Mouse (Mus musculus) forebrain, embryonic 14.5 days (tissue): ENCODE measurements around the gene Nwd1. TPM values are rescaled to one million over a fixed set of nuclear protein-coding genes. Genes with fewer than 3 reads are reported as not detected.

Experiments used
- ATAC-seq: fragments of 200-750 bp; cut with Nextera tagmentation; 2 replicates; pipeline ENCODE4 v1.8.0; 2017; ENCODE audit warnings: mild to moderate bottlenecking, moderate library complexity
- DNase-seq: peaks from one replicate; pipeline ENCODE4 v3.0.0-alpha.2; 2015; ENCODE audit warnings: low spot score
- H3K27ac ChIP-seq: fragments of 300-500 bp; sonication (generic); 2 replicates; pipeline ENCODE4 v1.5.1; 2014; ENCODE audit warnings: low read depth, mild to moderate bottlenecking, control low read depth, low read length, moderate library complexity
- H3K27me3 ChIP-seq: fragments of 300-500 bp; sonication (generic); replicated peaks from 2 replicates; pipeline ENCODE4 v1.6.1; 2014; ENCODE audit warnings: low read length, control low read depth, mixed read lengths; ENCODE audit not compliant: control insufficient read depth, insufficient read depth
- H3K36me3 ChIP-seq: fragments of 300-500 bp; sonication (generic); 2 replicates; pipeline ENCODE4 v1.6.1; 2014; ENCODE audit warnings: low read length, control low read depth; ENCODE audit not compliant: control insufficient read depth, insufficient read depth
- H3K4me1 ChIP-seq: fragments of 300-500 bp; sonication (generic); 2 replicates; pipeline ENCODE4 v1.6.1; 2014; ENCODE audit warnings: antibody characterized with exemption, low read length, control low read depth; ENCODE audit not compliant: control insufficient read depth, insufficient read depth
- H3K4me2 ChIP-seq: fragments of 300-500 bp; sonication (generic); 2 replicates; pipeline ENCODE4 v1.6.1; 2014; ENCODE audit warnings: mild to moderate bottlenecking, control low read depth, low read length
- H3K4me3 ChIP-seq: fragments of 300-500 bp; sonication (generic); 2 replicates; pipeline ENCODE4 v1.5.1; 2014; ENCODE audit warnings: low read depth, low read length, control low read depth
- H3K9ac ChIP-seq: fragments of 300-500 bp; sonication (generic); 2 replicates; pipeline ENCODE4 v1.6.1; 2014; ENCODE audit warnings: mild to moderate bottlenecking, low read length, control low read depth, moderate library complexity
- H3K9me3 ChIP-seq: fragments of 300-500 bp; sonication (generic); replicated peaks from 2 replicates; pipeline ENCODE4 v1.6.1; 2016; ENCODE audit warnings: low read length, control low read depth, mixed read lengths; ENCODE audit not compliant: control insufficient read depth
- WGBS: fragments of 180-500 bp; shearing (Covaris S2); extraction: QIAGEN DNeasy Blood & Tissue Kit; methylation state at CpG from one replicate; pipeline ENCODE4 v1.1.7; 2014; 5-methylcytosine and 5-hydroxymethylcytosine counted together
- polyA plus RNA-seq: library from polyadenylated mRNA; unstranded; fragments of >200 nt; fragmentation: Nextera tagmentation; extraction: Ambion mirVana; gene quantifications from 2 replicates; pipeline ENCODE4 v1.2.1, GENCODE M21; 2014

Nwd1 gene
- polyA plus RNA-seq, 1 experiment from 2014 or later, result 0.81 TPM

- H3K27ac ChIP-seq, result 0 out of 2 replicates have a peak within 1 kb of the TSS, but pooled peaks have one; percentile 21
- no peaks in the 10 kb centered on the region for H3K27me3 ChIP-seq
- DNase-seq (peak; percentile 93), ATAC-seq (peak; percentile 99)
- H3K9me3 ChIP-seq, result no peaks in the 10 kb centered on the region
- H3K4me2 ChIP-seq, result peak within 1 kb of the TSS; percentile 96
- peaks cover 36% of the 10 kb centered on the region for H3K36me3 ChIP-seq
- peak within 1 kb of the TSS; percentile 91 for H3K9ac ChIP-seq
- H3K4me3 ChIP-seq, result peak within 1 kb of the TSS; percentile 92
- peaks cover 5% of the 10 kb centered on the region for H3K4me1 ChIP-seq
- WGBS, result 14% methylated on average over 55 of the region's 56 CpGs
These were observed 76.5 kb downstream of the Nwd1 start, which contains the start of gene Sin3b for GRCm38 (mm10) chr8:72722769-72723650. Gene Sin3b (plus strand): TSS chr8:72723285.

GRCm38 (mm10) chr8:72723651-72724001, 77.1 kb downstream of the Nwd1 start:
- under 1% methylated on average over 30 of the region's 30 CpGs for WGBS
- peak; percentile 11 for DNase-seq

GRCm38 (mm10) chr8:72728636-72729035, 82.1 kb downstream of the Nwd1 start:
- WGBS, result 90% methylated on average over 1 of the region's 1 CpGs
- Histone ChIP-seq H3K4me2 (no peak overlapping the region), H3K9ac (no peak overlapping the region), H3K9me3 (no peaks in the 10 kb centered on the region), H3K27me3 (no peaks in the 10 kb centered on the region), H3K27ac (no peak overlapping the region), H3K4me3 (no peak overlapping the region), H3K36me3 (peaks cover 90% of the 10 kb centered on the region), H3K4me1 (peaks cover 5% of the 10 kb centered on the region)
- DNase-seq (no peak), ATAC-seq (no peak)

More at GRCm38 (mm10) chr8:72723651-72724001, 77.1 kb downstream of the Nwd1 start:
- Histone ChIP-seq H3K4me3 (peak overlapping the region; percentile 92), H3K36me3 (peaks cover 42% of the 10 kb centered on the region), H3K4me1 (peaks cover 5% of the 10 kb centered on the region), H3K27ac (0 out of 2 replicates have a peak overlapping the region, but pooled peaks have one; percentile 21), H3K9ac (peak overlapping the region; percentile 91), H3K4me2 (peak overlapping the region; percentile 96), H3K27me3 (no peaks in the 10 kb centered on the region), H3K9me3 (no peaks in the 10 kb centered on the region)
- peak; percentile 43; the same call in 1 of the 2 replicates for ATAC-seq

GRCm38 (mm10) chr8:72735001-72735400, 88.5 kb downstream of the Nwd1 start:
- WGBS, result 87% methylated on average over 5 of the region's 5 CpGs
- DNase-seq (no peak), ATAC-seq (no peak)
- Histone ChIP-seq H3K36me3 (peaks cover 100% of the 10 kb centered on the region), H3K27me3 (no peaks in the 10 kb centered on the region), H3K4me2 (no peak overlapping the region), H3K9me3 (no peaks in the 10 kb centered on the region), H3K4me1 (no peaks in the 10 kb centered on the region), H3K27ac (no peak overlapping the region), H3K9ac (no peak overlapping the region), H3K4me3 (no peak overlapping the region)

GRCm38 (mm10) chr8:72736868-72737267, 90.4 kb downstream of the Nwd1 start:
- Histone ChIP-seq H3K9me3 (no peaks in the 10 kb centered on the region), H3K27ac (no peak overlapping the region), H3K4me3 (no peak overlapping the region), H3K4me2 (no peak overlapping the region), H3K4me1 (no peaks in the 10 kb centered on the region), H3K9ac (no peak overlapping the region), H3K36me3 (peaks cover 97% of the 10 kb centered on the region), H3K27me3 (no peaks in the 10 kb centered on the region)
- DNase-seq, result no peak
- ATAC-seq, result no peak

GRCm38 (mm10) chr8:72746061-72746460, 99.5 kb downstream of the Nwd1 start:
- no peak overlapping the region for H3K27ac ChIP-seq
- H3K27me3 ChIP-seq, result no peaks in the 10 kb centered on the region
- no peak overlapping the region for H3K4me3 ChIP-seq
- ATAC-seq (peak; percentile 55), DNase-seq (peak; percentile 56)
- WGBS, result 42% methylated on average over 5 of the region's 5 CpGs
- no peak overlapping the region for H3K4me2 ChIP-seq
- H3K9ac ChIP-seq, result no peak overlapping the region
- H3K4me1 ChIP-seq, result no peaks in the 10 kb centered on the region
- H3K9me3 ChIP-seq, result no peaks in the 10 kb centered on the region
- peaks cover 99% of the 10 kb centered on the region for H3K36me3 ChIP-seq

- Histone ChIP-seq H3K4me1 (no peaks in the 10 kb centered on the region), H3K27me3 (no peaks in the 10 kb centered on the region), H3K9me3 (no peaks in the 10 kb centered on the region), H3K27ac (no peak overlapping the region), H3K4me3 (no peak overlapping the region), H3K9ac (no peak overlapping the region), H3K4me2 (no peak overlapping the region), H3K36me3 (peaks cover 96% of the 10 kb centered on the region)
- ATAC-seq (no peak), DNase-seq (no peak)
- 97% methylated on average over 26 of the region's 26 CpGs for WGBS
These were observed 103.3 kb downstream of the Nwd1 start for GRCm38 (mm10) chr8:72749846-72750245.

GRCm38 (mm10) chr8:72750266-72750665, 103.8 kb downstream of the Nwd1 start:
- no peak overlapping the region for H3K4me3 ChIP-seq
- H3K27me3 ChIP-seq, result no peaks in the 10 kb centered on the region
- DNase-seq (no peak), ATAC-seq (no peak)
- H3K27ac ChIP-seq, result no peak overlapping the region
- peaks cover 92% of the 10 kb centered on the region for H3K36me3 ChIP-seq
- H3K4me2 ChIP-seq, result no peak overlapping the region
- no peaks in the 10 kb centered on the region for H3K4me1 ChIP-seq
- no peaks in the 10 kb centered on the region for H3K9me3 ChIP-seq
- WGBS, result 93% methylated on average over 6 of the region's 6 CpGs
- no peak overlapping the region for H3K9ac ChIP-seq

GRCm38 (mm10) chr8:72751126-72751525, 104.6 kb downstream of the Nwd1 start:
- DNase-seq, result no peak
- WGBS, result 88% methylated on average over 3 of the region's 3 CpGs

More at GRCm38 (mm10) chr8:72751126-72751525, 104.6 kb downstream of the Nwd1 start:
- H3K36me3 ChIP-seq, result peaks cover 92% of the 10 kb centered on the region
- H3K4me1 ChIP-seq, result no peaks in the 10 kb centered on the region
- H3K9me3 ChIP-seq, result no peaks in the 10 kb centered on the region
- no peak overlapping the region for H3K27ac ChIP-seq
- no peak overlapping the region for H3K4me2 ChIP-seq
- no peak overlapping the region for H3K4me3 ChIP-seq
- ATAC-seq, result no peak
- H3K27me3 ChIP-seq, result no peaks in the 10 kb centered on the region
- H3K9ac ChIP-seq, result no peak overlapping the region
